Mouse (Mus musculus) myocyte (in vitro differentiated cells): ENCODE data around the gene Dennd1b.

Source experiments
- CEBPB ChIP-seq: IDR thresholded peaks from 2 replicates; pipeline ENCODE4 v1.6.1; 2011; ENCODE audit warnings: mild to moderate bottlenecking, moderate library complexity; ENCODE audit not compliant: poor library complexity, insufficient read depth, severe bottlenecking
- E2F4 ChIP-seq: IDR thresholded peaks from one replicate; pipeline ENCODE4 v1.6.1; 2011; ENCODE audit warnings: mild to moderate bottlenecking, control low read depth, moderate library complexity; ENCODE audit not compliant: insufficient read depth
- MAX ChIP-seq: IDR thresholded peaks from one replicate; pipeline ENCODE4 v1.6.1; 2011; ENCODE audit warnings: low read depth, mild to moderate bottlenecking, control low read depth
- MYOD1 ChIP-seq, 3 experiments: IDR thresholded peaks; one replicate each; pipeline ENCODE4 v1.6.1; 2011; ENCODE audit warnings: control low read depth in 2 of 3, low read depth in 2 of 3, mild to moderate bottlenecking in 2 of 3, moderate library complexity in 1 of 3; ENCODE audit not compliant: insufficient read length in 2 of 3, control insufficient read depth in 1 of 3
- MYOG ChIP-seq, 3 experiments: IDR thresholded peaks; one replicate each; pipeline ENCODE4 v1.6.1; 2011; ENCODE audit warnings: control low read depth in 2 of 3, low read depth in 2 of 3, mild to moderate bottlenecking in 2 of 3; ENCODE audit not compliant: insufficient read length in 2 of 3, control insufficient read depth in 1 of 3, insufficient read depth in 1 of 3
- POLR2A ChIP-seq: IDR thresholded peaks from one replicate; pipeline ENCODE4 v1.6.1; 2011; ENCODE audit warnings: low read depth, mild to moderate bottlenecking, control low read depth, moderate library complexity; ENCODE audit not compliant: insufficient read length
- POLR2AphosphoS2 ChIP-seq: IDR thresholded peaks from one replicate; pipeline ENCODE4 v1.6.1; 2011; ENCODE audit warnings: low read depth, control low read depth; ENCODE audit not compliant: insufficient read length
- SRF ChIP-seq: IDR thresholded peaks from one replicate; pipeline ENCODE4 v1.6.1; 2011; ENCODE audit warnings: low read depth; ENCODE audit not compliant: control insufficient read depth, insufficient read length
- TCF12 ChIP-seq: IDR thresholded peaks from one replicate; pipeline ENCODE4 v1.6.1; 2011; ENCODE audit warnings: mild to moderate bottlenecking, control low read depth; ENCODE audit not compliant: poor library complexity, insufficient read depth, severe bottlenecking
- USF1 ChIP-seq: IDR thresholded peaks from one replicate; pipeline ENCODE4 v1.6.1; 2011; ENCODE audit warnings: low read depth, mild to moderate bottlenecking, control low read depth, moderate library complexity

DNA sequence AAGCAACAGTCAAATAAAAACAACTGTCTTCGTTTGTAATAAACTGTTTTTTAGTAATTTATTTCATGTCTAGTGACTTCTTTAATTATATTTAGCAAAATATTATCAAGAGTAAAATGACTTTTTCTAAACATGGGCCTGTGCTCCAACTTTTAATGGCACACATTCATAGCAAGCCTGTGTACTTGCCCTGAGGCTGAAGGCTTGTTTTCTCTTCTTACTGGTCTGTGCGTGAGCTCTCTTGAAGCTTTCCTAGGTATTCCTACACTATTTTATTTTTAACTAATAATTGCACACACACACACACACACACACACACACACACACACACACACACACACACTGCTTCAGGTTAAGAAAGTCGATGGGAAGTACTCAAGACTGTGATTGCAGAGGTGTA lies 75.4 kb downstream of the Dennd1b start:
- TF ChIP-seq POLR2A: no peak
- TF ChIP-seq MYOG (IDR thresholded peaks at IDR 0.05; ENCODE audit: control insufficient read depth in 1 of 3, insufficient read depth in 1 of 3, insufficient read length in 2 of 3, low read depth in 2 of 3): no peak
- TF ChIP-seq E2F4: no peak
- TF ChIP-seq USF1: no peak
- no peak for TF ChIP-seq TCF12
- no peak for TF ChIP-seq SRF
- TF ChIP-seq POLR2AphosphoS2: no peak
- TF ChIP-seq MYOD1 (IDR thresholded peaks at IDR 0.05; ENCODE audit: control insufficient read depth in 1 of 3, insufficient read length in 2 of 3, low read depth in 2 of 3): no peak
- no peak for TF ChIP-seq MAX
- TF ChIP-seq CEBPB: no peak
